Mouse (Mus musculus) liver, embryonic 15.5 days (tissue): Measurements from ENCODE around the gene Vmn1r236. TPM values are rescaled to one million over a fixed set of nuclear protein-coding genes. Genes with fewer than 3 reads are reported as not detected.

Experiments
- ATAC-seq: fragments of 200-750 bp; cut with Nextera tagmentation; 2 replicates; pipeline ENCODE4 v1.8.0; 2017; ENCODE audit warnings: moderate number of reproducible peaks, mild to moderate bottlenecking, moderate library complexity; ENCODE audit not compliant: insufficient read depth
- H3K27ac ChIP-seq: fragments of 300-500 bp; sonication (generic); replicated peaks from 2 replicates; pipeline ENCODE4 v1.5.1; 2015; ENCODE audit warnings: mild to moderate bottlenecking, inconsistent platforms
- H3K27me3 ChIP-seq: fragments of 300-500 bp; sonication (generic); 2 replicates; pipeline ENCODE4 v1.6.1; 2015; ENCODE audit warnings: mild to moderate bottlenecking, inconsistent platforms
- H3K36me3 ChIP-seq: fragments of 300-500 bp; sonication (generic); replicated peaks from 2 replicates; pipeline ENCODE4 v1.6.1; 2015; ENCODE audit warnings: moderate library complexity, mild to moderate bottlenecking, inconsistent platforms
- H3K4me1 ChIP-seq: fragments of 300-500 bp; sonication (generic); replicated peaks from 2 replicates; pipeline ENCODE4 v1.6.1; 2015; ENCODE audit warnings: inconsistent platforms
- H3K4me2 ChIP-seq: fragments of 300-500 bp; sonication (generic); 2 replicates; pipeline ENCODE4 v1.6.1; 2015; ENCODE audit warnings: moderate library complexity, mild to moderate bottlenecking, inconsistent platforms
- H3K4me3 ChIP-seq: fragments of 300-500 bp; sonication (generic); replicated peaks from 2 replicates; pipeline ENCODE4 v1.5.1; 2015; ENCODE audit warnings: mild to moderate bottlenecking, inconsistent platforms
- H3K9ac ChIP-seq: fragments of 300-500 bp; sonication (generic); 2 replicates; pipeline ENCODE4 v1.6.1; 2015; ENCODE audit warnings: moderate library complexity, mild to moderate bottlenecking, inconsistent platforms
- H3K9me3 ChIP-seq: fragments of 300-500 bp; sonication (generic); replicated peaks from 2 replicates; pipeline ENCODE4 v1.6.1; 2016; ENCODE audit warnings: inconsistent platforms
- whole genome bisulfite sequencing: fragments of 180-500 bp; shearing (Covaris S2); methylation state at CpG from one replicate; pipeline ENCODE4 v1.1.7; 2015; ENCODE audit warnings: mixed read lengths; ENCODE audit not compliant: insufficient replicate concordance; 5-methylcytosine and 5-hydroxymethylcytosine counted together
- microRNA-seq: library from miRNA; unstranded; fragments of <30 nt; microRNA quantifications from one replicate; pipeline ENCODE4, GENCODE M21; 2016
- polyA plus RNA-seq: library from polyadenylated mRNA; unstranded; fragments of >200 nt; fragmentation: Nextera tagmentation; extraction: Ambion mirVana; gene quantifications from 2 replicates; pipeline ENCODE4 v1.2.1, GENCODE M21; 2015

Vmn1r236 gene
- not detected in 2 replicates for polyA plus RNA-seq

GRCm38 (mm10) chr17:21282642-21283041, at the start of gene Vmn1r236:
Vmn1r236 (plus strand) TSS chr17:21282942.
- H3K36me3 ChIP-seq, result no peaks in the 10 kb centered on the region
- H3K9me3 ChIP-seq, result no peaks in the 10 kb centered on the region
- WGBS, result 59% methylated on average over 3 of the region's 3 CpGs
- no peaks in the 10 kb centered on the region for H3K4me1 ChIP-seq
- ATAC-seq, result no peak
- H3K4me3 ChIP-seq, result no peak within 1 kb of the TSS
- no peak within 1 kb of the TSS for H3K9ac ChIP-seq
- H3K27me3 ChIP-seq, result no peaks in the 10 kb centered on the region
- no peak within 1 kb of the TSS for H3K27ac ChIP-seq
- no peak within 1 kb of the TSS for H3K4me2 ChIP-seq

- Histone ChIP-seq H3K27ac (no peak within 1 kb of the TSS), H3K27me3 (no peaks in the 10 kb centered on the region), H3K4me3 (no peak within 1 kb of the TSS), H3K4me1 (no peaks in the 10 kb centered on the region), H3K4me2 (no peak within 1 kb of the TSS), H3K9me3 (no peaks in the 10 kb centered on the region), H3K36me3 (no peaks in the 10 kb centered on the region), H3K9ac (no peak within 1 kb of the TSS)
- ATAC-seq, result no peak
Observed at GRCm38 (mm10) chr17:21256111-21256510, 26.6 kb upstream of the Vmn1r236 start, which contains the start of gene Vmn1r235. Vmn1r235 (plus strand) TSS chr17:21256411.

GRCm38 (mm10) chr17:21272103-21272502, 10.6 kb upstream of the Vmn1r236 start:
- WGBS, result 8% methylated on average over 4 of the region's 4 CpGs
- Histone ChIP-seq H3K4me1 (no peaks in the 10 kb centered on the region), H3K9ac (no peak overlapping the region), H3K4me2 (no peak overlapping the region), H3K27me3 (no peaks in the 10 kb centered on the region), H3K9me3 (no peaks in the 10 kb centered on the region), H3K27ac (no peak overlapping the region), H3K4me3 (no peak overlapping the region), H3K36me3 (no peaks in the 10 kb centered on the region)
- no peak for ATAC-seq

- no peaks in the 10 kb centered on the region for H3K36me3 ChIP-seq
- no peak for ATAC-seq
- no peaks in the 10 kb centered on the region for H3K4me1 ChIP-seq
- H3K4me2 ChIP-seq, result no peak overlapping the region
- H3K27ac ChIP-seq, result no peak overlapping the region
- no peak overlapping the region for H3K4me3 ChIP-seq
- H3K9me3 ChIP-seq, result no peaks in the 10 kb centered on the region
- H3K9ac ChIP-seq, result no peak overlapping the region
- no peaks in the 10 kb centered on the region for H3K27me3 ChIP-seq
Observed at GRCm38 (mm10) chr17:21284395-21284794, 1.7 kb downstream of the Vmn1r236 start.

- no peak for ATAC-seq
- Histone ChIP-seq H3K27ac (no peak overlapping the region), H3K9me3 (no peaks in the 10 kb centered on the region), H3K9ac (no peak overlapping the region), H3K4me2 (no peak overlapping the region), H3K4me3 (no peak overlapping the region), H3K27me3 (no peaks in the 10 kb centered on the region), H3K36me3 (no peaks in the 10 kb centered on the region), H3K4me1 (no peaks in the 10 kb centered on the region)
Observed at GRCm38 (mm10) chr17:21289695-21290094, 7.0 kb downstream of the Vmn1r236 start.

GRCm38 (mm10) chr17:21311565-21311964, 28.8 kb downstream of the Vmn1r236 start, which contains the start of gene Vmn1r237:
Vmn1r237 (plus strand) TSS chr17:21311865.
- no peak within 1 kb of the TSS for H3K4me2 ChIP-seq
- no peak within 1 kb of the TSS for H3K27ac ChIP-seq
- no peaks in the 10 kb centered on the region for H3K36me3 ChIP-seq
- ATAC-seq, result no peak
- H3K27me3 ChIP-seq, result no peaks in the 10 kb centered on the region
- no peak within 1 kb of the TSS for H3K9ac ChIP-seq
- no peak within 1 kb of the TSS for H3K4me3 ChIP-seq
- no peaks in the 10 kb centered on the region for H3K4me1 ChIP-seq
- no peaks in the 10 kb centered on the region for H3K9me3 ChIP-seq

Small RNAs within 50 kb of the gene (microRNA-seq; reads per million reads assigned to microRNA genes)
- not detected for gene Gm26384

Other genes with a start within 250 kb of the Vmn1r236 start
- gene Vmn1r234, start 56.9 kb upstream of the Vmn1r236 start, polyA plus RNA-seq, result not detected in 2 replicates
- not detected in 2 replicates for gene Vmn1r235, start 26.5 kb upstream of the Vmn1r236 start, polyA plus RNA-seq
- gene Vmn1r237, start 28.9 kb downstream of the Vmn1r236 start, polyA plus RNA-seq, result not detected in 2 replicates
- 0.60 and 0.61 TPM in 2 replicates for gene Zfp677, start 100.8 kb downstream of the Vmn1r236 start, polyA plus RNA-seq
- 1.6 and 1.9 TPM in 2 replicates for gene Zfp54, start 140.3 kb downstream of the Vmn1r236 start, polyA plus RNA-seq
- 6.1 and 6.3 TPM in 2 replicates for gene Zfp51, start 167.4 kb downstream of the Vmn1r236 start, polyA plus RNA-seq
- gene Zfp53, start 206.1 kb downstream of the Vmn1r236 start, polyA plus RNA-seq, result 3.0 and 3.6 TPM in 2 replicates